Mouse (Mus musculus) thymus, adult 18-20 months (tissue): ENCODE results near the gene Endou.
"Not testable (repeated sequence)": the region's sequence is repeated elsewhere in the genome, so short reads cannot be mapped to it uniquely, and the experiment has no call there.

Source experiments
- DNase-seq, 2 experiments: peaks; one replicate each; pipeline ENCODE4 v3.0.0; 2022; ENCODE audit warnings: mixed read lengths in 2 of 2

Gene Endou

DNA sequence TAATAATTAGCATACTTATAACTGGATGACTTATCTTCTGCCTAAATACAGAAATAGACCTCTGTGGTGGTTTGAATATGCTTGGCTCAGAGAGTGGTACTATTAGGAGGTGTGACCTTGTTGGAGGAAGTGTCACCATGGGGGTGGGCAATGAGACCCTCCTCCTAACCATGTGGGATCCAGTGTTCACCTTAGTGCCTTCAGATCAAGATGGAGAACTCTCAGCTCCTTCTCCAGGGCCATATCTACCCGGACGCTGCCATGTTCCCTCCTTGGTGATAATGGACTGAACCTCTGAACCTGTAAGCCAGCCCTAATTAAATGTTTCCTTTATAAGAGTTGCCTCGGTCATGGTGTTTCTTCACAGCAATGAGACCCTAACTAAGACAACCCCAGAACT lies 53.8 kb downstream of the Endou start:
- no peak for DNase-seq

DNA sequence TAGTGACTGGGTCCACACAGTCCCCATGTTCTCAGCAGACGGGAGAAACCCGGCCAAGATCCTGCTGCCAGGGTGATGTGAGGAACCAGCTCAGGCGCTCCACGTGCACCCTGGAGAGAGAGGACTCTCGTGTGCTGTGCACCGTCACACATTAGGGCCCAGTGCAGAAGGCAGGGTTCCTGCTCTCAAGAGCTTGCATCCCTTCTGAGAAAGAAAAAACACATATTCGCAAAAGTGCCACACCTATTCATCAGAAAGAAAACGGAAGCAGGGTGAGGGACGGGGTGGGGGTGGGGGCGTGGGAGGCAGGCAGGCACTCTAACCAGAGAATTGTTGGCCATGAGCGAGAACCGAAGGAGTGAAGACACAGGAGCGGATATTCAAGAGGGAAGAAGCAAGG lies 55.2 kb downstream of the Endou start:
- DNase-seq, result no peak

DNA sequence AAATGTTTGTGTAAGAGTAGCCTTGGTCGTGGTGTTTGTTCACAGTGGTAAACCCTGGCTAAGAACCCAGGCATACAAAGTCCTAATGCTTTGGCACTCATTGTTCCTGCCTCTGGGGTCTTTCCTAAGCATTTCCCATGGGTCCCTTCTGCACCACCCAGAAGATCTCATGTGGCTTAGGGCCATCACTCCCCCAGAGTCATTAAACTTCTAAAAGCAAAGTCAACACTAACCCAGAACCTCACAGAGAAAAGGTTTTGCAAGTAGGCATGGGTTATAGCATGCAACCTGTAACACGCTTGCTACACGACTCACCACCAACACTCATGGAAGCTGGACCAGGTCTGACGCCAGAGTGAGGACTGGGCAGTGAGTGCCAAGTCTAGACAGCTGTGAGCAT lies 56.7 kb downstream of the Endou start:
- DNase-seq, result no peak

DNA sequence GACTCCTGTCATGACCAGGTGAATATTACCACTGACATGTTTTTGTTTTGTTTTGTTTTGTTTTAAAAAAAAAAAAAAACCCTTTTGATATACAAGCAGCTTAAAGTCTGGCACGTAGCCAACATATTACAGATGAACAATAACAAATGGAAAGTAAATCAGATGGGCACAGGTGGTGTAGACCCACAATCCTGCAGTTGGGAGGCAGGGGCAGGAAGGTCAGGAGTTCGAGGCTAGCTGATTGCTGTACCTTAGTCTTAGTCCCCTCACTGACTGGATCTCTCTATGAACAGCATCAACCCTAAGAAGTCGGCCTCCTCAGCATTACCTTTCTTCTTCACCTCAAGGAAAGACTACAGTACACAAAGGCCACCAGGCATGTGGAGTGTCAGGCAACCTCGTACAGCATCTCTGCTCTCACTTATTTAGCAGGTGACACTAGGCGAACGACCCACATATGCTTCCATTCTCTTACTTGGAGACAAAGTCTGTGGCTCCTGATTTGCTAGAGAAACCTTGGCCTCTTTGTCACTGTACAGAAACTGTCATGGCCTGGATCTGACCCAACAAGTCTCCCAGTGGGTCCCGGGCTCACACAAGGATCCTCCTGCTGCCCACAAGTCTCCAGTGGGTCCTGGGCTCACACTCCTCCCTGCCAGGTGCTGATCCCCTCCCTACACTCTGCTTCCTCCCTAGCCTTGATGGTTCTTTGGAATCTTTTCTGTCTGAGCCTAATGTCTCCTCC lies 57.7 kb downstream of the Endou start:
- DNase-seq, result no peak

DNA sequence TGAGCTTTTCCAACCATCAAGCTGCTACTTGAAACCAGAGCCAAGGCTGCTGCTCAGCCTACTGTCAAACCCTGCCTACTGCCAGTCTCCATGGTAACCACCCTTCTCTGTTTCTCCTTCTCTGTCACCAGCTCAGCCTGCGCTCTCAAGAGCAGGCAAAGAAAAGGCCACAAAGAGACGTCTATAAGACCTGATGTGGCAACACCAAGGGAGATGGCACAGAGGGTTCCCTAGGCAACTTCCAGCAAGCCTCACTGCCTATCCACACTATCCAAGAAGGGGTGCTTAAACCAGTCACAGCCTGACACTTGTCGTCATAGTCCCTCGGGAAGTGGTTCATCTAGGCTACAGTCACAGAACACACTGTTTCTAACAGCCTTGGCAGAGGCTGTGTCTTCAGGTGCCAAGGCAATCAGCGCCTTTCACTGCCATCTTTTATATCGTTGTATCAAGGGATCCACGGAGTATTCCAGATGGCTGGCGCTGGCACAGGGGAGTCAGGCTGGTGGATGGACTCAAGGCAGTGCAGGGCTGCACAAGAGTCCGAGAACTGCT lies 58.9 kb downstream of the Endou start:
- no peak for DNase-seq

GRCm38 (mm10) chr15:97670554-97670953 lies 60.6 kb downstream of the Endou start:
- no peak for DNase-seq

DNA sequence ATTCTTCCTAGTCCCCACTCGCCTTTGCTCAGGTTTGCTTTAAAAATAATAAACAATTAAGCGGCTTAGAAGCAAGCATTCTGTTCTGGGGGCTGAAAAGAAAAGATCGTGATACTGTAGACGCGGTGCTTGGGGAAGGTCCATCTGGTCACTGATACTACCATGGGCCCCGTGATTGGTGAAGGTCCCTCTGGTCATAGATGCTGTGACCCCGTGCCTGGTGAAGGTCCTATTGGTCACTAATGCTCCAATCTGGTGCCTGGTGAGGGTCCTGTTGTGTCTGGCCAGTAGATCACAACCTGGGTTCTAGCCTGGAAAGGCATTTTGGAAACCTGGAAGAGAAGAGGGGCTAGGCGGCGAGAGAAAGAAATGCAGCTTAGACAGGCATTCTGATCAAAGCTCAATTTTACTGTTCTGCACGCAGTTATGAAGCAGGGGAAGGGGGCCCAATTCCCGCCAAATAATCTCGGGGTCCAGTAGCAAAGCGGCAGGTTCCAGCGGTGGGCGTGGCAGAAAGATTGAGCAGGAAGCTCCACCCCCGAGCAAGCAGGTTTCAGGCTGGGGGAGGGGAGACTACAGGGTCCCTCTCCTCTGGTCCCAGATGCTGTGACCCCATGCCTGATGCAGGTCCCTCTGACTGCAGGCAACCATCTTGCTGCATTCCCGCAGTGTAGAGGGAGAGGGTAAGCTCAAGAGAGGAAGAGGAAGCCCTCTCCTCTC lies 62.8 kb downstream of the Endou start:
- not testable (repeated sequence) for DNase-seq

GRCm38 (mm10) chr15:97667437-97667836 lies 63.7 kb downstream of the Endou start:
- peak in 1 of 2 experiments; percentile 22 for DNase-seq

- no peak for DNase-seq
Observed at GRCm38 (mm10) chr15:97666457-97666770, 64.7 kb downstream of the Endou start.

GRCm38 (mm10) chr15:97665770-97666456 lies 65.2 kb downstream of the Endou start:
- DNase-seq, result no peak

DNA sequence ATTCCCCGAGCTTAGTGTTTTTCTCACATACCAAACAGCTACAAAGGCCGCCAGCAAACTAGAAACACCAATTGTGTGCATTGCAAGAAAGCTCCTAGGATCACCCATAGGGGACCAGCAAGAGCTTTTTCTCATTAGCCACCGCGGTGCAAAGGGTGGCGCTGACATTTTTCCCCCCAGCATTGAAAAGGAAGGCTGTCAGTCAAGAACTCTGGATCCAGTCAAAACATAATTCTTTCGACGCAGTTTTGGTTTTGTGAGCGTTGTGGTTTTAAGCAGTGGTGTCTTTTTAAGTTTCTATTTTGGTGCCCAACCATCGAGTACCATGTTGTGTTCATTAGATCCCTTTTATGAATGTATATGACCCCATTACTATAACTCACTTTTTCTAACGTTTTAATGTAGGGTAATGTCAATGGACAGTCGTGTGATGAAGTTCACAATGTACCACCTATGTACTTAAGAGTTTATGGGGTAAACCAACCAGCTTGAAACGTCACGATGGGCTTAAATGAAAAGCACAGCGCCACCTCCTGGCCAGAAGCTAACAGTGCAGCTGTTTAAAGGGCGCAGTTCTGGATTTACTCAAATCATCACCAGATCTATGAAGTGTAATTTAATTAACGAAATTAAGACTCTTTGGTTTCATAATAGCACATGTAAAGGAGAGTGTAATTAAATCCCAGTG lies 66.0 kb downstream of the Endou start:
- DNase-seq, result no peak

DNA sequence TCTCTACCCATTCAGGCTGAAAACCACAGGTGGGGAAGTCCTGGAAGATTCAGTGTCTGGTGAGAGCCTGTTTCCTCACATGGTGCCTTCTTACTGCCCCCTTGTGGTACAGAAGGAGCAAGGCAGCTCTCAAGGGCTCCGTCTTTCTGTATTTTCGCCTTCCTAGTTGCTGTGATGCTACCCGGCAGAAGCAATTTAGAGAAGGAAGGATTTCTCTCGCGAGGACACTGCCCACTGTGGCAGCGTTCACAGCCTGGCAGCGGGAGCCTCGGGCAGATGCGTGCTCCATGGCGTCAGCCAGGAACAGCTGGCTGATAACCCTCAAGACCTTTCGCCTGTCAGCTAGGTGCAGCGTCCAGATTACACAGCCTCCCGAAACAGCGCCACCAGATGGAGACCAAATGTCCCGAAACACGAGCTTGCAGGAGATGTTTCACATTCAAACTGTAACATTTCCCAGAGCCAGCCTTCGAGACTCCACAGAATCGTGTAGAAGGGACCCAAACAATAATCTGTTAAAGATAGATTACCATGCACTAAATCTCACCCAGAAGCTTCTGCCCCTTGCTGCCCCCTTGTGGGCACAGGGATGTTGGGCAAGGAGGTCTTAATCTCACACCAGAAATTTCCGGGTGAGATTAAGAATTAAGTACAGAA lies 67.3 kb downstream of the Endou start:
- peak; percentile 19 to 51 for DNase-seq
